Mouse (Mus musculus): Measurements from ENCODE around the gene Vezf1. TPM values are rescaled to one million over a fixed set of nuclear protein-coding genes. Genes with fewer than 3 reads are reported as not detected.
A peak's percentile ranks its signal among the peaks of the same experiment; 100 is the strongest.

Vezf1 gene
- polyA plus RNA-seq, 1 experiment from 2014 or later, result 46.5 TPM

- no peaks in the 10 kb centered on the region for H3K4me1 ChIP-seq (ENCODE audit: control insufficient read depth, insufficient read depth, low read length)
- no peak overlapping the region for H3K4me3 ChIP-seq (ENCODE audit: low read depth, low read length)
- ATAC-seq (ENCODE audit: insufficient number of reproducible peaks, insufficient read depth, low FRiP score, low read depth), result peak; percentile 87
- no peaks in the 10 kb centered on the region for H3K36me3 ChIP-seq (ENCODE audit: control insufficient read depth, insufficient read depth, low read length)
- no peaks in the 10 kb centered on the region for H3K9me3 ChIP-seq (ENCODE audit: control insufficient read depth, low read depth, low read length)
- no peak overlapping the region for H3K4me2 ChIP-seq (replicated peaks; ENCODE audit: low read depth, low read length)
- H3K9ac ChIP-seq (replicated peaks; ENCODE audit: low read depth, low read length), result no peak overlapping the region
- H3K27me3 ChIP-seq (ENCODE audit: control insufficient read depth, insufficient read depth, low read length), result no peaks in the 10 kb centered on the region
- no peak overlapping the region for H3K27ac ChIP-seq (ENCODE audit: low read length)
- WGBS, result 47% methylated on average over 2 of the region's 2 CpGs
Observed at GRCm38 (mm10) chr11:88059141-88059540, 8.9 kb upstream of the Vezf1 start.

- 81% methylated on average over 2 of the region's 2 CpGs for WGBS
- no peak for ATAC-seq (ENCODE audit: insufficient number of reproducible peaks, insufficient read depth, low FRiP score, low read depth)
- H3K9ac ChIP-seq (replicated peaks; ENCODE audit: low read depth, low read length), result no peak overlapping the region
- H3K4me1 ChIP-seq (ENCODE audit: control insufficient read depth, insufficient read depth, low read length), result peaks cover under 1% of the 10 kb centered on the region; the same call in 1 of the 2 replicates
- no peak overlapping the region for H3K4me3 ChIP-seq (ENCODE audit: low read depth, low read length)
- no peak overlapping the region for H3K27ac ChIP-seq (ENCODE audit: low read length)
- H3K9me3 ChIP-seq (ENCODE audit: control insufficient read depth, low read depth, low read length), result no peaks in the 10 kb centered on the region
- no peaks in the 10 kb centered on the region for H3K27me3 ChIP-seq (ENCODE audit: control insufficient read depth, insufficient read depth, low read length)
- no peaks in the 10 kb centered on the region for H3K36me3 ChIP-seq (ENCODE audit: control insufficient read depth, insufficient read depth, low read length)
- no peak overlapping the region for H3K4me2 ChIP-seq (replicated peaks; ENCODE audit: low read depth, low read length)
Observed at GRCm38 (mm10) chr11:88061892-88062625, 6.0 kb upstream of the Vezf1 start.

DNA sequence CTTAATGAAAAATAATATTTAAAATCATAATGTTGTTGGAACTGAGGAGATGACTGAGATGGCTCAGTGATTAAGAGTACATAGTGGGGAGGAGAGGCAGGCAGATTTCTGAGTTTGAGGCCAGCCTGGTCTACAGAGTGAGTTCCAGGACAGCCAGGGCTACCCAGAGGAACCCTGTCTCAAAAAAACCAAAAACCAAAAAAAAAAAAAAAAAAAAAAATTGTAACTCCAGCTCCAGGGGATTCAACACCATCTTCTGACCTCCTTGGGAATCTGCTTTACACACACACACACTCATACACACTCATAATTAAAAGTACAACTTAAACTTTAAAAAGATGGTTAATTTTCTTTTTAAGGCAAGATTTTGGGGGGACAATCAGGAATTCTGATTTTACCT, 2.3 kb upstream of the Vezf1 start:
- Histone ChIP-seq H3K4me1 (ENCODE audit: control insufficient read depth, insufficient read depth, low read length) (peaks cover 15% of the 10 kb centered on the region), H3K27me3 (ENCODE audit: control insufficient read depth, insufficient read depth, low read length) (no peaks in the 10 kb centered on the region), H3K4me2 (replicated peaks; ENCODE audit: low read depth, low read length) (no peak overlapping the region), H3K27ac (ENCODE audit: low read length) (no peak overlapping the region), H3K4me3 (ENCODE audit: low read depth, low read length) (no peak overlapping the region), H3K9ac (replicated peaks; ENCODE audit: low read depth, low read length) (no peak overlapping the region), H3K9me3 (ENCODE audit: control insufficient read depth, low read depth, low read length) (no peaks in the 10 kb centered on the region), H3K36me3 (ENCODE audit: control insufficient read depth, insufficient read depth, low read length) (no peaks in the 10 kb centered on the region)
- ATAC-seq (ENCODE audit: insufficient number of reproducible peaks, insufficient read depth, low FRiP score, low read depth), result no peak

GRCm38 (mm10) chr11:88067191-88067585, 891 bp upstream of the Vezf1 start:
- Histone ChIP-seq H3K9me3 (ENCODE audit: control insufficient read depth, low read depth, low read length) (no peaks in the 10 kb centered on the region), H3K9ac (replicated peaks; ENCODE audit: low read depth, low read length) (peak overlapping the region; percentile 92), H3K4me1 (ENCODE audit: control insufficient read depth, insufficient read depth, low read length) (peaks cover 25% of the 10 kb centered on the region), H3K27ac (ENCODE audit: low read length) (peak overlapping the region; percentile 98), H3K36me3 (ENCODE audit: control insufficient read depth, insufficient read depth, low read length) (no peaks in the 10 kb centered on the region), H3K4me2 (replicated peaks; ENCODE audit: low read depth, low read length) (peak overlapping the region; percentile 78), H3K4me3 (ENCODE audit: low read depth, low read length) (peak overlapping the region; percentile 94), H3K27me3 (ENCODE audit: control insufficient read depth, insufficient read depth, low read length) (no peaks in the 10 kb centered on the region)
- ATAC-seq (ENCODE audit: insufficient number of reproducible peaks, insufficient read depth, low FRiP score, low read depth), result no peak
- 3% methylated on average over 8 of the region's 8 CpGs for WGBS

GRCm38 (mm10) chr11:88068411-88069245, 549 bp downstream of the Vezf1 start:
- no peaks in the 10 kb centered on the region for H3K27me3 ChIP-seq (ENCODE audit: control insufficient read depth, insufficient read depth, low read length)
- H3K9ac ChIP-seq (replicated peaks; ENCODE audit: low read depth, low read length), result peak overlapping the region; percentile 92
- H3K27ac ChIP-seq (ENCODE audit: low read length), result peak overlapping the region; percentile 98
- H3K36me3 ChIP-seq (ENCODE audit: control insufficient read depth, insufficient read depth, low read length), result peaks cover 5% of the 10 kb centered on the region; the same call in 1 of the 2 replicates
- peak; percentile 68 for ATAC-seq (ENCODE audit: insufficient number of reproducible peaks, insufficient read depth, low FRiP score, low read depth)
- under 1% methylated on average over 70 of the region's 92 CpGs for WGBS
- peak overlapping the region; percentile 78 for H3K4me2 ChIP-seq (replicated peaks; ENCODE audit: low read depth, low read length)
- H3K4me3 ChIP-seq (ENCODE audit: low read depth, low read length), result peak overlapping the region; percentile 94
- H3K4me1 ChIP-seq (ENCODE audit: control insufficient read depth, insufficient read depth, low read length), result peaks cover 28% of the 10 kb centered on the region
- no peaks in the 10 kb centered on the region for H3K9me3 ChIP-seq (ENCODE audit: control insufficient read depth, low read depth, low read length)

DNA sequence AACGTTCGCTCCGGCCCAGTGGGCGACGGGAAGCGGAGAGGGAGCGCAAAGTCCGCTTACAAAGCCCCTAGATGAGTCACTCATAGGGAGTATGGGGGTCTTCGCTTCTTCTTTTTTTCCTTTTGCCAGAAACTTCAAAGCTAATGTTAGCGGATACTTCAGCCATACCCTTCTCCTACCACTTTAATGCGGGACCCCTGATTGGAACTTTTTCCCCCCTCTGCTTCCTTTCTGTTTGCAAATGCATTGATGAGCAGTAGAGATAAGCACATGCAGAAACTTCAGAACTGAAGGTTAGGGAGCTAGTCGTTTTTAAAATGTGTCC, 1.1 kb downstream of the Vezf1 start:
- H3K27me3 ChIP-seq (ENCODE audit: control insufficient read depth, insufficient read depth, low read length), result no peaks in the 10 kb centered on the region
- H3K36me3 ChIP-seq (ENCODE audit: control insufficient read depth, insufficient read depth, low read length), result peaks cover 11% of the 10 kb centered on the region; the same call in 1 of the 2 replicates
- peak overlapping the region; percentile 92 for H3K9ac ChIP-seq (replicated peaks; ENCODE audit: low read depth, low read length)
- WGBS, result under 1% methylated on average over 12 of the region's 12 CpGs
- peak overlapping the region; percentile 94 for H3K4me3 ChIP-seq (ENCODE audit: low read depth, low read length)
- H3K9me3 ChIP-seq (ENCODE audit: control insufficient read depth, low read depth, low read length), result no peaks in the 10 kb centered on the region
- peak overlapping the region; percentile 78 for H3K4me2 ChIP-seq (replicated peaks; ENCODE audit: low read depth, low read length)
- peaks cover 28% of the 10 kb centered on the region for H3K4me1 ChIP-seq (ENCODE audit: control insufficient read depth, insufficient read depth, low read length)
- peak overlapping the region; percentile 98 for H3K27ac ChIP-seq (ENCODE audit: low read length)
- ATAC-seq (ENCODE audit: insufficient number of reproducible peaks, insufficient read depth, low FRiP score, low read depth), result no peak

DNA sequence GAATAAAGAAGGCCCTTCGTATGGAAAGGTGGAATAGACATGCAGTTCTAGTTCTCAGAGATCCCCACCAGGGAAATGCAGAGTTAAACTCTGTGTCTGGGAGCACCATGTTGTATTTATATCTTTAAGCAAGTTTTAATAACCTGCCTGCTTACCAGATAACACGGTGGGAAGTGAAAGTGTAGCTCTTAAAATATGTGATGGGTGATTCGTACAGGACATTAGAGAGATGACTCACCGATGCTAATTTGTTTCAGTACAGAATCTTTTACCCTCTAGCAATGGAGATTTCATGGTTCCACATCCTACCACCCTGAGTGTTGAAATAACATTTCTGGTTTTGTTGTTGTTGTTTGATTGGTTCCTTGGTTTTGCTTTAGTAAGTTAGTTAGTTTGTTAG, 2.3 kb downstream of the Vezf1 start:
- H3K4me1 ChIP-seq (ENCODE audit: control insufficient read depth, insufficient read depth, low read length), result peaks cover 28% of the 10 kb centered on the region
- 22% methylated on average over 4 of the region's 4 CpGs for WGBS
- no peak overlapping the region for H3K27ac ChIP-seq (ENCODE audit: low read length)
- peak overlapping the region; percentile 94 for H3K4me3 ChIP-seq (ENCODE audit: low read depth, low read length)
- ATAC-seq (ENCODE audit: insufficient number of reproducible peaks, insufficient read depth, low FRiP score, low read depth), result no peak
- H3K4me2 ChIP-seq (replicated peaks; ENCODE audit: low read depth, low read length), result peak overlapping the region; percentile 78
- H3K36me3 ChIP-seq (ENCODE audit: control insufficient read depth, insufficient read depth, low read length), result peaks cover 16% of the 10 kb centered on the region; the same call in 1 of the 2 replicates
- no peaks in the 10 kb centered on the region for H3K27me3 ChIP-seq (ENCODE audit: control insufficient read depth, insufficient read depth, low read length)
- no peaks in the 10 kb centered on the region for H3K9me3 ChIP-seq (ENCODE audit: control insufficient read depth, low read depth, low read length)
- no peak overlapping the region for H3K9ac ChIP-seq (replicated peaks; ENCODE audit: low read depth, low read length)

- no peak for ATAC-seq (ENCODE audit: insufficient number of reproducible peaks, insufficient read depth, low FRiP score, low read depth)
- Histone ChIP-seq H3K27me3 (ENCODE audit: control insufficient read depth, insufficient read depth, low read length) (no peaks in the 10 kb centered on the region), H3K4me3 (ENCODE audit: low read depth, low read length) (no peak overlapping the region; the same call in 1 of the 2 replicates), H3K27ac (ENCODE audit: low read length) (no peak overlapping the region), H3K4me1 (ENCODE audit: control insufficient read depth, insufficient read depth, low read length) (peaks cover 28% of the 10 kb centered on the region), H3K36me3 (ENCODE audit: control insufficient read depth, insufficient read depth, low read length) (peaks cover 22% of the 10 kb centered on the region), H3K9me3 (ENCODE audit: control insufficient read depth, low read depth, low read length) (no peaks in the 10 kb centered on the region), H3K4me2 (replicated peaks; ENCODE audit: low read depth, low read length) (peak overlapping the region; percentile 78), H3K9ac (replicated peaks; ENCODE audit: low read depth, low read length) (no peak overlapping the region)
- 23% methylated on average over 5 of the region's 5 CpGs for WGBS
Observed at GRCm38 (mm10) chr11:88071113-88071512, 3.0 kb downstream of the Vezf1 start.
